Mouse (Mus musculus): ENCODE data around the gene Ikzf3. TPM values are rescaled to one million over a fixed set of nuclear protein-coding genes. Genes with fewer than 3 reads are reported as not detected.

Gene Ikzf3
- polyA plus RNA-seq, 1 experiment from 2014 or later = 0.20 TPM

DNA sequence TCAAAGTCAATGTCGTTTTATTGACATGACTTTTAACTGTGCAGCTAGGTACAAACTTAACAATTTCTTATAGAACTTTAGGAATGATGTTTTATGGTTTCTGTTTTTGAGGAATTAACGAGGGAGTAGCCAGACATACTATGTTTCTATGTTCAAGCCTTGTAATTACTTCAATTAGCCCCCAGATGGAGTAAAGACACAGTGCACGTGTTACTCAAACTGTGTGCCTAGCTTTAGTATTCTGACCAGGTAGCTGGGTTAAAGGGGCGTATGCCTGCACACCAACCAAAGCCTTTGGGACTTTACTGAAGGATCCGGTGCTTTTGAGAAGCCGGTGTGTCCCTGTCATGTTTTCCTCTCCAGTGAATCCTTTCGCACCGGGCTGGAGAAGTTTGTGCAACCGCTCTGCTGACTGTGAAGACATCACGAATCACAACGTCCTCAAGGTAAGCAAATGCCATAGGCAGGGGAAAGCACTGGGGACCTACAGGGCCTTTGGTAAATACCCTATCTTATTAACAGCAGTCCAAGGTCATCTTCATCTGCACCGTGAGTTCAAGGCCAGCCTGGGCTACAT, 9.4 kb upstream of the Ikzf3 start:
- DNase-seq (ENCODE audit: low spot score) = peak; percentile 40
- no peak for ATAC-seq
- WGBS = 65% methylated on average over 12 of the region's 12 CpGs

GRCm38 (mm10) chr11:98553966-98554365, 8.1 kb upstream of the Ikzf3 start:
- WGBS = 83% methylated on average over 4 of the region's 4 CpGs
- ATAC-seq = no peak

More for the DNA sequence above, 9.4 kb upstream of the Ikzf3 start:
- peaks cover under 1% of the 10 kb centered on the region; the same call in 1 of the 2 replicates for H3K27me3 ChIP-seq (replicated peaks; ENCODE audit: insufficient read depth, low read length)
- no peak overlapping the region for H3K9ac ChIP-seq (replicated peaks; ENCODE audit: low read depth)
- H3K27ac ChIP-seq (ENCODE audit: low read length) = no peak overlapping the region
- TF ChIP-seq EP300 (IDR thresholded peaks at IDR 0.05) (no peak), CTCF (IDR thresholded peaks at IDR 0.05) (peak; percentile 60)
- H3K4me1 ChIP-seq (ENCODE audit: insufficient read depth, low read depth, low read length) = peaks cover 3% of the 10 kb centered on the region; the same call in 1 of the 2 replicates
- H3K4me2 ChIP-seq (replicated peaks; ENCODE audit: low read depth, low read length) = no peak overlapping the region
- H3K36me3 ChIP-seq (ENCODE audit: insufficient read depth, low read length) = no peaks in the 10 kb centered on the region
- H3K9me3 ChIP-seq (ENCODE audit: low read length) = no peaks in the 10 kb centered on the region
- H3K4me3 ChIP-seq (ENCODE audit: low read depth, low read length) = no peak overlapping the region

GRCm38 (mm10) chr11:98550975-98551828, 5.4 kb upstream of the Ikzf3 start, which contains the start of gene Zpbp2:
Gene Zpbp2, plus strand, starts transcription at chr11:98551097.
- H3K9ac ChIP-seq (replicated peaks; ENCODE audit: low read depth) = no peak within 1 kb of the TSS
- H3K4me2 ChIP-seq (replicated peaks; ENCODE audit: low read depth, low read length) = peak within 1 kb of the TSS; percentile 59
- no peaks in the 10 kb centered on the region for H3K36me3 ChIP-seq (ENCODE audit: insufficient read depth, low read length)
- DNase-seq (ENCODE audit: low spot score) (peak; percentile 96), ATAC-seq (peak; percentile 97)
- under 1% methylated on average over 49 of the region's 51 CpGs for WGBS
- H3K4me3 ChIP-seq (ENCODE audit: low read depth, low read length) = peak within 1 kb of the TSS; percentile 60
- TF ChIP-seq EP300 (IDR thresholded peaks at IDR 0.05) (no peak), CTCF (IDR thresholded peaks at IDR 0.05) (no peak)
- H3K27ac ChIP-seq (ENCODE audit: low read length) = no peak within 1 kb of the TSS
- peaks cover 13% of the 10 kb centered on the region for H3K27me3 ChIP-seq (replicated peaks; ENCODE audit: insufficient read depth, low read length)
- peaks cover 3% of the 10 kb centered on the region; the same call in 1 of the 2 replicates for H3K4me1 ChIP-seq (ENCODE audit: insufficient read depth, low read depth, low read length)
- H3K9me3 ChIP-seq (ENCODE audit: low read length) = no peaks in the 10 kb centered on the region

More at GRCm38 (mm10) chr11:98553966-98554365, 8.1 kb upstream of the Ikzf3 start:
- Histone ChIP-seq H3K27me3 (replicated peaks; ENCODE audit: insufficient read depth, low read length) (peaks cover 11% of the 10 kb centered on the region), H3K4me1 (ENCODE audit: insufficient read depth, low read depth, low read length) (peaks cover 3% of the 10 kb centered on the region; the same call in 1 of the 2 replicates), H3K4me3 (ENCODE audit: low read depth, low read length) (no peak overlapping the region), H3K9me3 (ENCODE audit: low read length) (no peaks in the 10 kb centered on the region), H3K36me3 (ENCODE audit: insufficient read depth, low read length) (no peaks in the 10 kb centered on the region), H3K27ac (ENCODE audit: low read length) (no peak overlapping the region), H3K9ac (replicated peaks; ENCODE audit: low read depth) (no peak overlapping the region), H3K4me2 (replicated peaks; ENCODE audit: low read depth, low read length) (no peak overlapping the region)
- DNase-seq (ENCODE audit: low spot score) = no peak
- TF ChIP-seq CTCF (IDR thresholded peaks at IDR 0.05) (no peak), EP300 (IDR thresholded peaks at IDR 0.05) (no peak)

GRCm38 (mm10) chr11:98550311-98550974, 4.6 kb upstream of the Ikzf3 start:
- Histone ChIP-seq H3K9me3 (ENCODE audit: low read length) (no peaks in the 10 kb centered on the region), H3K4me2 (replicated peaks; ENCODE audit: low read depth, low read length) (peak overlapping the region; percentile 59), H3K27me3 (replicated peaks; ENCODE audit: insufficient read depth, low read length) (peaks cover 21% of the 10 kb centered on the region), H3K4me1 (ENCODE audit: insufficient read depth, low read depth, low read length) (peaks cover 8% of the 10 kb centered on the region; the same call in 1 of the 2 replicates), H3K4me3 (ENCODE audit: low read depth, low read length) (peak overlapping the region; percentile 60), H3K36me3 (ENCODE audit: insufficient read depth, low read length) (no peaks in the 10 kb centered on the region), H3K9ac (replicated peaks; ENCODE audit: low read depth) (no peak overlapping the region), H3K27ac (ENCODE audit: low read length) (no peak overlapping the region)
- no peak for ATAC-seq
- WGBS = 16% methylated on average over 20 of the region's 20 CpGs
- no peak for TF ChIP-seq CTCF (IDR thresholded peaks at IDR 0.05)
- TF ChIP-seq EP300 (IDR thresholded peaks at IDR 0.05) = no peak
- DNase-seq (ENCODE audit: low spot score) = no peak

GRCm38 (mm10) chr11:98549363-98549762, 3.5 kb upstream of the Ikzf3 start:
- no peak for ATAC-seq
- DNase-seq (ENCODE audit: low spot score) = no peak
- no peaks in the 10 kb centered on the region for H3K9me3 ChIP-seq (ENCODE audit: low read length)
- 65% methylated on average over 4 of the region's 4 CpGs for WGBS
- peak; percentile 41 for TF ChIP-seq CTCF (IDR thresholded peaks at IDR 0.05)
- no peak for TF ChIP-seq EP300 (IDR thresholded peaks at IDR 0.05)
- no peak overlapping the region for H3K4me2 ChIP-seq (replicated peaks; ENCODE audit: low read depth, low read length)
- no peak overlapping the region for H3K4me3 ChIP-seq (ENCODE audit: low read depth, low read length)
- H3K9ac ChIP-seq (replicated peaks; ENCODE audit: low read depth) = no peak overlapping the region
- H3K27me3 ChIP-seq (replicated peaks; ENCODE audit: insufficient read depth, low read length) = peaks cover 22% of the 10 kb centered on the region
- no peak overlapping the region for H3K27ac ChIP-seq (ENCODE audit: low read length)
- no peaks in the 10 kb centered on the region for H3K36me3 ChIP-seq (ENCODE audit: insufficient read depth, low read length)
- peaks cover 11% of the 10 kb centered on the region; the same call in 1 of the 2 replicates for H3K4me1 ChIP-seq (ENCODE audit: insufficient read depth, low read depth, low read length)

DNA sequence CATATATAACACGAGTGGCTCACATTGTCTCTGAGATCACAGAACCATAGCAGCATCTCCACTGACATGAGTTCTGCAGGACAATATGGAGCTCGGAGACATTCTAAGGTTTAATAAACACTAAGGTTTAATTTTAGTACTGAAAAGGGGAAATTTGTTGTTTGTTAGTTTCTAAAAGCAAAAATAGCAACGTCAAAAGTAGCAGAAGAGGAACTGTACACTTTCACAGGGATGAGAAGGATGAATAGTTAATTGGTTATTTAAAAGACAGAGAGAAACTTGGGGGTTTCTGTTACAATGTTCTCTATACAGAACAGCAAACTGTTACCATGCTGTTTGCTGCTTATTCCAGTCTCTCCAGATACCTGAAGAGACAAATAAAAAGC, 1.5 kb upstream of the Ikzf3 start:
- no peaks in the 10 kb centered on the region for H3K9me3 ChIP-seq (ENCODE audit: low read length)
- no peak overlapping the region for H3K27ac ChIP-seq (ENCODE audit: low read length)
- TF ChIP-seq CTCF (IDR thresholded peaks at IDR 0.05) (no peak), EP300 (IDR thresholded peaks at IDR 0.05) (no peak)
- H3K27me3 ChIP-seq (replicated peaks; ENCODE audit: insufficient read depth, low read length) = peaks cover 26% of the 10 kb centered on the region
- H3K4me2 ChIP-seq (replicated peaks; ENCODE audit: low read depth, low read length) = no peak overlapping the region
- H3K4me3 ChIP-seq (ENCODE audit: low read depth, low read length) = no peak overlapping the region
- no peaks in the 10 kb centered on the region for H3K36me3 ChIP-seq (ENCODE audit: insufficient read depth, low read length)
- ATAC-seq (no peak), DNase-seq (ENCODE audit: low spot score) (no peak)
- H3K9ac ChIP-seq (replicated peaks; ENCODE audit: low read depth) = no peak overlapping the region
- WGBS = 50% methylated on average over 3 of the region's 3 CpGs
- H3K4me1 ChIP-seq (ENCODE audit: insufficient read depth, low read depth, low read length) = peaks cover 11% of the 10 kb centered on the region; the same call in 1 of the 2 replicates

All from lung, postnatal 0 days (tissue).